Mouse (Mus musculus) embryonic facial prominence, embryonic 15.5 days (tissue): ENCODE measurements around the gene Gm3476. TPM values are rescaled to one million over a fixed set of nuclear protein-coding genes. Genes with fewer than 3 reads are reported as not detected.
"Not testable (repeated sequence)": the region's sequence is repeated elsewhere in the genome, so short reads cannot be mapped to it uniquely, and the experiment has no call there.

Experiments
- ATAC-seq: fragments of 200-750 bp; cut with Nextera tagmentation; 2 replicates; pipeline ENCODE4 v1.8.0; 2017; ENCODE audit warnings: low read depth, moderate TSS enrichment; ENCODE audit not compliant: insufficient number of reproducible peaks, low FRiP score, low TSS enrichment
- H3K27ac ChIP-seq: fragments of 300-500 bp; sonication (generic); replicated peaks from 2 replicates; pipeline ENCODE4 v1.5.1; 2015; ENCODE audit warnings: mild to moderate bottlenecking, inconsistent platforms
- H3K27me3 ChIP-seq: fragments of 300-500 bp; sonication (generic); 2 replicates; pipeline ENCODE4 v1.6.1; 2015; ENCODE audit warnings: inconsistent platforms
- H3K36me3 ChIP-seq: fragments of 300-500 bp; sonication (generic); 2 replicates; pipeline ENCODE4 v1.6.1; 2015; ENCODE audit warnings: mild to moderate bottlenecking, inconsistent platforms
- H3K4me1 ChIP-seq: fragments of 300-500 bp; sonication (generic); 2 replicates; pipeline ENCODE4 v1.6.1; 2015; ENCODE audit warnings: inconsistent platforms
- H3K4me2 ChIP-seq: fragments of 300-500 bp; sonication (generic); replicated peaks from 2 replicates; pipeline ENCODE4 v1.6.1; 2015; ENCODE audit warnings: mild to moderate bottlenecking, inconsistent platforms
- H3K4me3 ChIP-seq: fragments of 300-500 bp; sonication (generic); replicated peaks from 2 replicates; pipeline ENCODE4 v1.5.1; 2015; ENCODE audit warnings: mild to moderate bottlenecking, inconsistent platforms
- H3K9ac ChIP-seq: fragments of 300-500 bp; sonication (generic); 2 replicates; pipeline ENCODE4 v1.6.1; 2015; ENCODE audit warnings: inconsistent platforms
- H3K9me3 ChIP-seq: fragments of 300-500 bp; sonication (generic); replicated peaks from 2 replicates; pipeline ENCODE4 v1.6.1; 2016; ENCODE audit warnings: inconsistent platforms
- WGBS: fragments of 180-500 bp; shearing (Covaris S2); methylation state at CpG from one replicate; pipeline ENCODE4 v1.1.7; 2015; 5-methylcytosine and 5-hydroxymethylcytosine counted together
- polyA plus RNA-seq: library from polyadenylated mRNA; unstranded; fragments of >200 nt; fragmentation: Nextera tagmentation; extraction: Ambion mirVana; gene quantifications from 2 replicates; pipeline ENCODE4 v1.2.1, GENCODE M21; 2015

The Gm3476 gene
- not detected in 2 replicates for polyA plus RNA-seq

- no CpG with 5 or more reads among the region's 1 CpGs for WGBS
- not testable (repeated sequence) for H3K27me3 ChIP-seq, H3K36me3 ChIP-seq, H3K9me3 ChIP-seq, H3K4me3 ChIP-seq, H3K4me2 ChIP-seq, H3K4me1 ChIP-seq, H3K27ac ChIP-seq, H3K9ac ChIP-seq, ATAC-seq
These were observed at the start of gene Gm3476 for GRCm38 (mm10) chr14:6125707-6126106. Gene Gm3476 (minus strand): TSS chr14:6125807.

- not testable (repeated sequence) for H3K36me3 ChIP-seq, H3K4me3 ChIP-seq, H3K27me3 ChIP-seq, H3K27ac ChIP-seq, H3K4me1 ChIP-seq, H3K9ac ChIP-seq, ATAC-seq, H3K4me2 ChIP-seq, H3K9me3 ChIP-seq
- 93% methylated on average over 6 of the region's 9 CpGs for whole genome bisulfite sequencing
These were observed 37.9 kb upstream of the Gm3476 start for GRCm38 (mm10) chr14:6163538-6163937.

- not testable (repeated sequence) for H3K4me1 ChIP-seq, H3K27ac ChIP-seq, H3K9me3 ChIP-seq, H3K4me3 ChIP-seq, H3K36me3 ChIP-seq, H3K4me2 ChIP-seq, ATAC-seq, H3K9ac ChIP-seq, H3K27me3 ChIP-seq
- WGBS = 60% methylated on average over 1 of the region's 1 CpGs
These were observed 35.5 kb upstream of the Gm3476 start for GRCm38 (mm10) chr14:6161085-6161484.

GRCm38 (mm10) chr14:6108272-6108925 is 17.2 kb downstream of the Gm3476 start, which contains the start of gene Gm3468:
Gene Gm3468 (minus strand): TSS chr14:6108665.
- not testable (repeated sequence) for ATAC-seq, H3K27ac ChIP-seq, H3K27me3 ChIP-seq, H3K9ac ChIP-seq, H3K36me3 ChIP-seq, H3K4me1 ChIP-seq, H3K9me3 ChIP-seq
- 0% methylated on average over 44 of the region's 51 CpGs for WGBS
- peak within 1 kb of the TSS; percentile 48 for H3K4me2 ChIP-seq
- peak within 1 kb of the TSS; percentile 42 for H3K4me3 ChIP-seq

- Histone ChIP-seq H3K4me2 (peak overlapping the region; percentile 48), H3K4me3 (peak overlapping the region; percentile 42)
- H3K9ac ChIP-seq, H3K27me3 ChIP-seq, H3K4me1 ChIP-seq, H3K27ac ChIP-seq, H3K9me3 ChIP-seq, H3K36me3 ChIP-seq, ATAC-seq: not testable (repeated sequence)
- 9% methylated on average over 9 of the region's 9 CpGs for WGBS
These were observed 18.1 kb downstream of the Gm3476 start for GRCm38 (mm10) chr14:6107500-6107899.

- not testable (repeated sequence) for H3K4me2 ChIP-seq, H3K9ac ChIP-seq, H3K4me3 ChIP-seq, ATAC-seq, H3K9me3 ChIP-seq, H3K4me1 ChIP-seq, H3K27me3 ChIP-seq, H3K36me3 ChIP-seq, H3K27ac ChIP-seq
- WGBS = 75% methylated on average over 2 of the region's 3 CpGs
These were observed 31.8 kb downstream of the Gm3476 start, which contains the start of gene Gm8206 for GRCm38 (mm10) chr14:6093842-6094241. Gene Gm8206 (minus strand): TSS chr14:6093942.

GRCm38 (mm10) chr14:6058167-6058566 is 67.4 kb downstream of the Gm3476 start, which contains the start of gene Gm6337:
Gene Gm6337 (minus strand): TSS chr14:6058267.
- H3K36me3 ChIP-seq, ATAC-seq, H3K27me3 ChIP-seq, H3K4me2 ChIP-seq, H3K9me3 ChIP-seq, H3K4me1 ChIP-seq, H3K27ac ChIP-seq, H3K4me3 ChIP-seq, H3K9ac ChIP-seq: not testable (repeated sequence)
- WGBS = 70% methylated on average over 4 of the region's 4 CpGs

Other genes starting within 250 kb of the Gm3476 start
- gene Gm8237, start 245.4 kb downstream of the Gm3476 start, polyA plus RNA-seq = 0.19 and 0.29 TPM in 2 replicates
- gene Gm3248, start 164.1 kb downstream of the Gm3476 start, polyA plus RNA-seq = 0.27 and 0.42 TPM in 2 replicates
- not detected in 2 replicates for gene Gm3453, start 146.7 kb downstream of the Gm3476 start, polyA plus RNA-seq
- not detected in 2 replicates for gene Gm6337, start 67.5 kb downstream of the Gm3476 start, polyA plus RNA-seq
- gene Gm8206, start 31.9 kb downstream of the Gm3476 start, polyA plus RNA-seq = 1.4 and 1.9 TPM in 2 replicates
- 1.2 TPM in 2 replicates for gene Gm3468, start 17.1 kb downstream of the Gm3476 start, polyA plus RNA-seq
- not detected in 2 replicates for gene Gm21560, start 93.5 kb upstream of the Gm3476 start, polyA plus RNA-seq
- 0.69 and 0.75 TPM in 2 replicates for gene Gm3411, start 161.4 kb upstream of the Gm3476 start, polyA plus RNA-seq
- not detected in 2 replicates for gene Gm21103, start 179.0 kb upstream of the Gm3476 start, polyA plus RNA-seq
- gene Gm3618, start 217.9 kb upstream of the Gm3476 start, polyA plus RNA-seq = not detected in 2 replicates